Comparison of ENCODE assay signal across 8 mouse cellular contexts in genomic region chr15:82898740-82899675, GRCm38 (mm10).
DNase-seq lines count a peak whose midpoint lies in the region; ATAC-seq and TF ChIP-seq lines count a peak whose summit lies in the region.

No protein-coding gene starts in this region.

- H3K36me3 ChIP-seq in forebrain, embryonic 12.5 days (replicated peaks) = no peaks in the 10 kb centered on the region
- no peaks in the 10 kb centered on the region for H3K36me3 ChIP-seq in hindbrain, embryonic 15.5 days
- H3K36me3 ChIP-seq in liver, embryonic 12.5 days = no peaks in the 10 kb centered on the region
- no peaks in the 10 kb centered on the region for H3K36me3 ChIP-seq in thymus, adult 2 months (ENCODE audit: control insufficient read depth, insufficient read depth, low read length)

- peak overlapping the region; percentile 91 for H3K4me3 ChIP-seq in brown adipose tissue, adult 24 weeks (ENCODE audit: insufficient read depth, low read depth, low read length)
- peak overlapping the region; percentile 100 for H3K4me3 ChIP-seq in forebrain, embryonic 12.5 days (replicated peaks)
- peak overlapping the region; percentile 79 for H3K4me3 ChIP-seq in hindbrain, embryonic 15.5 days
- peak overlapping the region; percentile 99 for H3K4me3 ChIP-seq in liver, embryonic 12.5 days
- H3K4me3 ChIP-seq in thymus, adult 2 months (ENCODE audit: control insufficient read depth, insufficient read depth, low read length) = peak overlapping the region; percentile 87

- peak; percentile 37; the same call in 1 of the 2 replicates for TF ChIP-seq CTCF in thymus, adult 2 months (IDR thresholded peaks at IDR 0.05; ENCODE audit: borderline replicate concordance, control insufficient read depth, extremely low read depth, insufficient read depth, low read length, poor library complexity)

- peaks cover 9% of the 10 kb centered on the region for H3K4me1 ChIP-seq in brown adipose tissue, adult 24 weeks (ENCODE audit: control insufficient read depth, insufficient read depth, insufficient read length, low read length)
- peaks cover 57% of the 10 kb centered on the region for H3K4me1 ChIP-seq in forebrain, embryonic 12.5 days
- H3K4me1 ChIP-seq in hindbrain, embryonic 15.5 days (replicated peaks) = peaks cover 56% of the 10 kb centered on the region
- peaks cover 38% of the 10 kb centered on the region for H3K4me1 ChIP-seq in liver, embryonic 12.5 days
- H3K4me1 ChIP-seq in thymus, adult 2 months (replicated peaks; ENCODE audit: control insufficient read depth, insufficient read depth, low read length) = peaks cover 13% of the 10 kb centered on the region

- WGBS in forebrain, embryonic 12.5 days = under 1% methylated on average over 80 of the region's 98 CpGs
- WGBS in hindbrain, embryonic 15.5 days = under 1% methylated on average over 87 of the region's 98 CpGs
- WGBS in liver, embryonic 12.5 days (ENCODE audit: insufficient replicate concordance) = under 1% methylated on average over 71 of the region's 98 CpGs
- WGBS in thymus, adult 2 months = 1% methylated on average over 85 of the region's 98 CpGs

- peak overlapping the region; percentile 99 for H3K9ac ChIP-seq in forebrain, embryonic 12.5 days
- peak overlapping the region; percentile 62 for H3K9ac ChIP-seq in hindbrain, embryonic 15.5 days
- peak overlapping the region; percentile 98 for H3K9ac ChIP-seq in liver, embryonic 12.5 days

- H3K27ac ChIP-seq in brown adipose tissue, adult 24 weeks (replicated peaks; ENCODE audit: low read depth, low read length) = no peak overlapping the region
- peak overlapping the region; percentile 98 for H3K27ac ChIP-seq in forebrain, embryonic 12.5 days
- peak overlapping the region; percentile 92 for H3K27ac ChIP-seq in hindbrain, embryonic 15.5 days (replicated peaks)
- H3K27ac ChIP-seq in liver, embryonic 12.5 days = peak overlapping the region; percentile 88
- H3K27ac ChIP-seq in thymus, adult 2 months (ENCODE audit: control insufficient read depth, insufficient read depth, low read length) = peak overlapping the region; percentile 65

- H3K9me3 ChIP-seq in forebrain, embryonic 12.5 days = no peaks in the 10 kb centered on the region
- H3K9me3 ChIP-seq in hindbrain, embryonic 15.5 days = no peaks in the 10 kb centered on the region
- H3K9me3 ChIP-seq in liver, embryonic 12.5 days (replicated peaks) = no peaks in the 10 kb centered on the region

- no peak; the same call in 1 of the 2 replicates for TF ChIP-seq POLR2A in thymus, adult 2 months (IDR thresholded peaks at IDR 0.05; ENCODE audit: control insufficient read depth, extremely low read depth, insufficient read depth, low read length, poor library complexity)

- ATAC-seq in frontal cortex, adult (ENCODE audit: low TSS enrichment) = peak; percentile 24; the same call in 1 of the 2 replicates
- peak; percentile 69 for ATAC-seq in forebrain, embryonic 12.5 days (ENCODE audit: low FRiP score)
- peak; percentile 43 for ATAC-seq in hindbrain, embryonic 15.5 days (ENCODE audit: low FRiP score, low read depth)
- peak; percentile 79 for ATAC-seq in liver, embryonic 12.5 days
- ATAC-seq in monocyte, adult 5-6 weeks (replicated peaks; ENCODE audit: insufficient number of reproducible peaks, low FRiP score, low TSS enrichment, poor library complexity, severe bottlenecking) = peak; percentile 53

- H3K4me2 ChIP-seq in forebrain, embryonic 12.5 days = peak overlapping the region; percentile 97
- peak overlapping the region; percentile 77 for H3K4me2 ChIP-seq in hindbrain, embryonic 15.5 days
- H3K4me2 ChIP-seq in liver, embryonic 12.5 days = peak overlapping the region; percentile 85

- H3K27me3 ChIP-seq in forebrain, embryonic 12.5 days = peaks cover 24% of the 10 kb centered on the region
- no peaks in the 10 kb centered on the region for H3K27me3 ChIP-seq in hindbrain, embryonic 15.5 days
- H3K27me3 ChIP-seq in liver, embryonic 12.5 days (replicated peaks) = 0 out of 2 replicates have a peak, but pooled peaks cover 4% of the 10 kb centered on the region
- H3K27me3 ChIP-seq in thymus, adult 2 months (ENCODE audit: control insufficient read depth, insufficient read depth, low read length) = no peaks in the 10 kb centered on the region

- DNase-seq in frontal cortex, postnatal 36 days (ENCODE audit: low spot score in 2 of 2) = no peak
- peak; percentile 91 for DNase-seq in thymus, adult 2 months

Comparison
In these comparisons a context has a peak if more than half of its experiments do, and no peak if none do; other contexts are left out.
1. ATAC-seq: peak in every context shown above with its lines; median percentile 79 in liver, embryonic 12.5 days; 69 in forebrain, embryonic 12.5 days; 53 in monocyte, adult 5-6 weeks; 43 in hindbrain, embryonic 15.5 days; 24 in frontal cortex, adult.